Mouse (Mus musculus): ENCODE measurements around the gene C2. TPM values are rescaled to one million over a fixed set of nuclear protein-coding genes. Genes with fewer than 3 reads are reported as not detected.
"Not testable (repeated sequence)": the region's sequence is repeated elsewhere in the genome, so short reads cannot be mapped to it uniquely, and the experiment has no call there.

C2 gene
- polyA plus RNA-seq, 1 experiment from 2014 or later: 4.0 TPM

DNA sequence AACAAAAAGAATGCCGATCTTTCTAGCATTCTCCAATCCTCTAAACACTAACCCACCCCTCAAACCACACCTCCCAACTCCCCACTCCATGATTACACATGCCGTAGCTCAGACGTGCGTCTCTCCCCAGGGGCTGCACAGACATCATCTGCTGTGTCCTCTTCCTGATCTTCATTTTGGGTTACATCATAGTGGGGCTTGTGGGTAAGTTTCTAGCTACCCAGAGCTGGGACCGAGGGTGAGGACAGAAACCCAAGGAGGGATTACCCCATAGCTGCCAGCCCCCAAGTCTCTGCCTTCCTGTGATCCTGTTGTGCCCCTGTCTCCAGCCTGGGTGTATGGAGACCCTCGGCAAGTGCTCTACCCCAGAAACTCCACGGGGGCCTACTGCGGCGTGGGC is 19.1 kb upstream of the C2 start:
- Histone ChIP-seq H3K36me3 (ENCODE audit: control insufficient read depth, insufficient read depth, low read length) (peaks cover 20% of the 10 kb centered on the region), H3K9ac (ENCODE audit: low read depth, low read length) (no peak overlapping the region), H3K9me3 (ENCODE audit: control insufficient read depth, low read length) (no peaks in the 10 kb centered on the region), H3K4me2 (ENCODE audit: low read depth, low read length) (no peak overlapping the region), H3K27ac (replicated peaks; ENCODE audit: low read depth, low read length) (no peak overlapping the region), H3K4me1 (ENCODE audit: control insufficient read depth, insufficient read depth, low read length) (no peaks in the 10 kb centered on the region), H3K4me3 (ENCODE audit: low read depth, low read length) (no peak overlapping the region), H3K27me3 (replicated peaks; ENCODE audit: control insufficient read depth, insufficient read depth, low read length) (no peaks in the 10 kb centered on the region)
- no peak for DNase-seq (ENCODE audit: low spot score)
- 73% methylated on average over 9 of the region's 9 CpGs for WGBS
- ATAC-seq (ENCODE audit: low read depth): no peak

DNA sequence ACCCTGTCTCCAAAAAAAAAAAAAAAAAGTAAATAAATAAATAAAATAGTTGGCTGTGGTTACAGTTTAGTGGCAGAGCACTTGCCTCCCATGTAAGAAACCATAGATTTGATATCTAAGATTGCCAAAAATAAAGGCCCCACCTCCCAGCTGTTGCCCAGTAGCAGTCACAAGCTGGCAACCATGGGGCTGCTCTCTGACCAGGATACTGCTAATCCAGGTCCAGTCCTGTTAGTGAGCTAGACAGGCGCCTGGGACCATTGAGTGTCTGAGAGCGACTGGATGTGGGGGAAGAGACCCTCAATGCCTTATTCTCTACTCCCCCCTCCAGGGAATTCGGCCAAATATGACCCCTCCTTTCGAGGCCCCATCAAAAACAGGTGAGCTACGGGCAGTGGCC is 18.3 kb upstream of the C2 start:
- Histone ChIP-seq H3K27me3 (replicated peaks; ENCODE audit: control insufficient read depth, insufficient read depth, low read length) (no peaks in the 10 kb centered on the region), H3K4me3 (ENCODE audit: low read depth, low read length) (no peak overlapping the region), H3K27ac (replicated peaks; ENCODE audit: low read depth, low read length) (no peak overlapping the region), H3K36me3 (ENCODE audit: control insufficient read depth, insufficient read depth, low read length) (peaks cover 28% of the 10 kb centered on the region), H3K9me3 (ENCODE audit: control insufficient read depth, low read length) (no peaks in the 10 kb centered on the region), H3K4me1 (ENCODE audit: control insufficient read depth, insufficient read depth, low read length) (no peaks in the 10 kb centered on the region), H3K4me2 (ENCODE audit: low read depth, low read length) (no peak overlapping the region), H3K9ac (ENCODE audit: low read depth, low read length) (no peak overlapping the region)
- ATAC-seq (ENCODE audit: low read depth) (no peak), DNase-seq (ENCODE audit: low spot score) (no peak)
- 85% methylated on average over 5 of the region's 5 CpGs for WGBS

DNA sequence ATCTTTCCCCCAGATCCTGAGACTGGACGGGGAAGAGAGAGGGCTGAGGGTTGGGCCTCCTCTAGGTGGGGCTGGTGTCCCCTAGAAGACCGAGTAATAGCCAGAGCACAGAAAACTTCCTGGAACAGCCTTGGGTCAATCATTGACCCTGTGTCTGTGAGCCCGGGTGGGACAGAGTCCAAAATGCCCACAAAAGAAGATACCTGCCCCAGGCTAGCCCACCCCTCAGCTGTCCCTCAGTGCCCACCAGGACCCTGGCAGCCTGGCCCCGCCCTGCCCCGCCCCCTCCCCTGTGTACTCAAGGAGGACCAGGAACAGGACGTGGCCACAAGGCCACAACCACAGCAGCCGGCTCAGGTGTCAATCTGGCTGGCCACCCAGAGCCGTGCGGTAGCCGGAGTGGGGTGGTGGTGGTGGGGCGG is 17.4 kb upstream of the C2 start:
- Histone ChIP-seq H3K4me1 (ENCODE audit: control insufficient read depth, insufficient read depth, low read length) (no peaks in the 10 kb centered on the region), H3K27me3 (replicated peaks; ENCODE audit: control insufficient read depth, insufficient read depth, low read length) (no peaks in the 10 kb centered on the region), H3K4me2 (ENCODE audit: low read depth, low read length) (no peak overlapping the region), H3K9me3 (ENCODE audit: control insufficient read depth, low read length) (no peaks in the 10 kb centered on the region), H3K9ac (ENCODE audit: low read depth, low read length) (0 out of 2 replicates have a peak overlapping the region, but pooled peaks have one; percentile 14), H3K4me3 (ENCODE audit: low read depth, low read length) (no peak overlapping the region), H3K36me3 (ENCODE audit: control insufficient read depth, insufficient read depth, low read length) (peaks cover 37% of the 10 kb centered on the region), H3K27ac (replicated peaks; ENCODE audit: low read depth, low read length) (0 out of 2 replicates have a peak overlapping the region, but pooled peaks have one; percentile 10)
- ATAC-seq (ENCODE audit: low read depth) (no peak), DNase-seq (ENCODE audit: low spot score) (no peak)
- 18% methylated on average over 5 of the region's 11 CpGs for WGBS

DNA sequence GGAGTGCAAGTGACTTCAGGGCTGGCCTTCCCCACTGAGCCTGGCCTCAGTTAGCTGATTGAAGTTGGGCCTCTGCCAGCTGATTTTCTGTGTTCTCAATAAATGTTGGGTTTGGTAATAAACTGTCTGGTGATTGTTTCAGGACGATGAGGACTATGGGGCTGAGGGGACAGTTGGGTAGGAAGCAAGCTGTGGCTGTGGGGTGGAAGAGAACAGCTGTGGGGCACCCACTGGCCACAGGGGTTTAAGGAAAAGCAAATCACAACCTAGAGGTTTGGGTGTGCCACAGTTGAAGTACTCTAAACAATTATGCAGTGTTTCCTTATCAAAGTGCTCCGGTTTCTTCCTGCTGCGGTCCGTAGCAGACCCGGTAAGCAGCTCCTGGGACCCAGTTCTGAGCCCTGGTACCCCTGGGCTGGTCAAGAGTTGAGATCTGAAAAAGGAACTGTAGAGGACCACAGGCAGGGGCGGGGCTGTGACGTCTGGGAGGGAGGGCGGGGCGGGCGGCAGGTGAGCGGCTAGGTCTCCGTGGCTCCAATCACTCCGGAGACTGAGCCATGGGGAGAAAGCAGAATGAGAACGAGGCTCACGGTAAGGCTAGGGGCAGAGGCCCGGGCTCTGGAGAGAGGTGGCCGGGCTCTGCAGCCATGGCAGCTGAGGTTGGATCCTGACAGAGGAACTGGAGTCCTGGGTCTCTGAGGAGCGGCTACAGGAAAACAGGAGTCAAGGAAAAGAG is 16.0 kb upstream of the C2 start, which contains the start of gene Slc44a4:
Gene Slc44a4 (plus strand): TSS at position 537 of the 736 bp plus-strand sequence.
- no peak for DNase-seq (ENCODE audit: low spot score)
- Histone ChIP-seq H3K4me3 (ENCODE audit: low read depth, low read length) (no peak within 1 kb of the TSS), H3K4me2 (ENCODE audit: low read depth, low read length) (no peak within 1 kb of the TSS), H3K27me3 (replicated peaks; ENCODE audit: control insufficient read depth, insufficient read depth, low read length) (no peaks in the 10 kb centered on the region), H3K27ac (replicated peaks; ENCODE audit: low read depth, low read length) (no peak within 1 kb of the TSS), H3K4me1 (ENCODE audit: control insufficient read depth, insufficient read depth, low read length) (no peaks in the 10 kb centered on the region), H3K9me3 (ENCODE audit: control insufficient read depth, low read length) (no peaks in the 10 kb centered on the region), H3K36me3 (ENCODE audit: control insufficient read depth, insufficient read depth, low read length) (peaks cover 50% of the 10 kb centered on the region), H3K9ac (ENCODE audit: low read depth, low read length) (peak within 1 kb of the TSS; percentile 15; the same call in 1 of the 2 replicates)
- ATAC-seq (ENCODE audit: low read depth): no peak; the same call in 1 of the 2 replicates
- WGBS: 36% methylated on average over 18 of the region's 18 CpGs

DNA sequence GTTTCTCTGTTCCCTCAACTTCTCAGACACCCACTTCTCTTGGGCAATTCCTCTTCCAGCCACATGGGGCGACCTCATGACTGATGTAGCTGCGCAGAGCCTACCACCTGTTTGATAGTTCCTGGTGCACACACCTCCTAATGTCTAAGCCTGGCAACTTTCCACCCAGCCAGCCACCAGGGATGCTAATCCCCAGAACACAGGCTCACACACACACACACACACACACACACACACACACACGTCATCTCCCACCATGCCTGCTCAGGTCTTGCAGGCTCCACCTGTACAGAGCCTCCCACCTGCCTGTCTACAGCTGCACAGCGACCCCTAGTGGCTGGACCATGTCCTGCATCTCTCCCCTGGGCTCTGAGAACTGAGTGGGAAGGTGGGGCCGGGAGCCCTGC is 13.9 kb upstream of the C2 start:
- Histone ChIP-seq H3K4me1 (ENCODE audit: control insufficient read depth, insufficient read depth, low read length) (no peaks in the 10 kb centered on the region), H3K4me2 (ENCODE audit: low read depth, low read length) (no peak overlapping the region), H3K9ac (ENCODE audit: low read depth, low read length) (no peak overlapping the region), H3K27ac (replicated peaks; ENCODE audit: low read depth, low read length) (no peak overlapping the region), H3K4me3 (ENCODE audit: low read depth, low read length) (no peak overlapping the region), H3K27me3 (replicated peaks; ENCODE audit: control insufficient read depth, insufficient read depth, low read length) (no peaks in the 10 kb centered on the region), H3K36me3 (ENCODE audit: control insufficient read depth, insufficient read depth, low read length) (peaks cover 72% of the 10 kb centered on the region), H3K9me3 (ENCODE audit: control insufficient read depth, low read length) (no peaks in the 10 kb centered on the region)
- 47% methylated on average over 5 of the region's 5 CpGs for WGBS
- ATAC-seq (ENCODE audit: low read depth): peak; percentile 68
- peak; percentile 71 for DNase-seq (ENCODE audit: low spot score)

DNA sequence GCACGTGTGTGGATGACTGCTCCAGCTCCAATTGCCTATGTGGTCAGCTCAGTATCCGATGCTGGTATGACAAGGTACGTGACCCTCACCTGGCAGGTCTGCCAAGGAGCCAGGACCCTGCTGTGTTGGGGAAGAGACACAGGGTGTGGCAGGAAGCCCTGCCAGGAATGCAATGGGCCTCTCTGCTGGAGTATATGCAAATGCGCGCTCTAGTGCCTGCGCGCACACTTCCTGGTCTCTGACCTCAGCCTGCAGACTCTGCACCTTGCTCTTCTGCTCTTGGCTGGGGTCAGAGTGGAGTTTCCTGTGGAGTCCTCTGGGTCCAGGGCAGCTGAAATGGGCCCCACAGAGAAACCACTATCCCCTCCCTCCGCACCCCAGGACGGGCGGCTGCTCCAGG is 12.9 kb upstream of the C2 start:
- H3K9ac ChIP-seq (ENCODE audit: low read depth, low read length): no peak overlapping the region
- H3K4me3 ChIP-seq (ENCODE audit: low read depth, low read length): no peak overlapping the region
- no peak overlapping the region for H3K27ac ChIP-seq (replicated peaks; ENCODE audit: low read depth, low read length)
- no peaks in the 10 kb centered on the region for H3K4me1 ChIP-seq (ENCODE audit: control insufficient read depth, insufficient read depth, low read length)
- WGBS: 88% methylated on average over 10 of the region's 10 CpGs
- no peaks in the 10 kb centered on the region for H3K27me3 ChIP-seq (replicated peaks; ENCODE audit: control insufficient read depth, insufficient read depth, low read length)
- no peaks in the 10 kb centered on the region for H3K9me3 ChIP-seq (ENCODE audit: control insufficient read depth, low read length)
- peaks cover 82% of the 10 kb centered on the region for H3K36me3 ChIP-seq (ENCODE audit: control insufficient read depth, insufficient read depth, low read length)
- H3K4me2 ChIP-seq (ENCODE audit: low read depth, low read length): no peak overlapping the region
- DNase-seq (ENCODE audit: low spot score) (no peak), ATAC-seq (ENCODE audit: low read depth) (no peak)

DNA sequence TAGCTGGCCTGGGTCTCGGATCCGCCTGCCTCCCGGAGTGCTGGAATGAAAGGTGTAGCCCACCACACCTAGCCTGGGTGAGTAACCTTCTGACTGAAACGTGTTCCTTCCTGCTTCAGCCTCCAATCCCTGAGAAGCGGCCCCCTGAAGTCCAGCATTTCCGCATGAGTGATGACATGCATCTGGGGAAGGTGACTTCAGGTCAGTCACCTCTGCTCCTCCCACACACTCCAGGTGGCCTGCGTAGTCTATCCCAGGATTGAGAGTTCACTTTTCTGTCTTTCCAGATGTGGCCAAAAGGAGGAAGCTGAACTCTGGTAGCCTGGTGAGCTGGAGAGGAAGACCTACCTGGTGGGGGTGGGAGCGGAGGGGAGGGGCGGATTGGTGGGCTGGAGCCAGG is 4.8 kb upstream of the C2 start:
- Histone ChIP-seq H3K4me3 (ENCODE audit: low read depth, low read length) (no peak overlapping the region), H3K27ac (replicated peaks; ENCODE audit: low read depth, low read length) (no peak overlapping the region), H3K4me2 (ENCODE audit: low read depth, low read length) (no peak overlapping the region), H3K27me3 (replicated peaks; ENCODE audit: control insufficient read depth, insufficient read depth, low read length) (no peaks in the 10 kb centered on the region), H3K4me1 (ENCODE audit: control insufficient read depth, insufficient read depth, low read length) (no peaks in the 10 kb centered on the region), H3K9ac (ENCODE audit: low read depth, low read length) (no peak overlapping the region), H3K36me3 (ENCODE audit: control insufficient read depth, insufficient read depth, low read length) (peaks cover 68% of the 10 kb centered on the region), H3K9me3 (ENCODE audit: control insufficient read depth, low read length) (no peaks in the 10 kb centered on the region)
- ATAC-seq (ENCODE audit: low read depth) (no peak), DNase-seq (ENCODE audit: low spot score) (no peak)
- WGBS: 91% methylated on average over 9 of the region's 9 CpGs

DNA sequence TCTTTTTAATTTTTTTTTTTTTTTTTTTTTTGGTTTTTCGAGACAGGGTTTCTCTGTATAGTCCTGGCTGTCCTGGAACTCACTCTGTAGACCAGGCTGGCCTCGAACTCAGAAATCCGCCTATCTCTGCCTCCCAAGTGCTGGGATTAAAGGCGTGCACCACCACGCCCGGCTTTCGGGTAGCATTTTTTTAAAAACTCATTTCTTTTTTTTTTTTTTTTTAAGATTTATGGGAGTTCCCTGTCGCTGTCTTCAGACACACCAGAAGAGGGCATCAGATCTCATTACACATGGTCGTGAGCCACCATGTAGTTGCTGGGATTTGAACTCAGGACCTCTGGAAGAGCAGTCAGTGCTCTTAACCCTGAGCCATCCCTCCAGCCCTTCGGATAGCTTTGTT is 3.9 kb upstream of the C2 start:
- H3K4me2 ChIP-seq (ENCODE audit: low read depth, low read length); DNase-seq (ENCODE audit: low spot score); H3K9ac ChIP-seq (ENCODE audit: low read depth, low read length); ATAC-seq (ENCODE audit: low read depth); H3K9me3 ChIP-seq (ENCODE audit: control insufficient read depth, low read length); H3K4me3 ChIP-seq (ENCODE audit: low read depth, low read length); H3K27ac ChIP-seq (replicated peaks; ENCODE audit: low read depth, low read length); H3K27me3 ChIP-seq (replicated peaks; ENCODE audit: control insufficient read depth, insufficient read depth, low read length); H3K4me1 ChIP-seq (ENCODE audit: control insufficient read depth, insufficient read depth, low read length): not testable (repeated sequence)
- 87% methylated on average over 9 of the region's 10 CpGs for WGBS
- peaks cover 58% of the 10 kb centered on the region for H3K36me3 ChIP-seq (ENCODE audit: control insufficient read depth, insufficient read depth, low read length)

DNA sequence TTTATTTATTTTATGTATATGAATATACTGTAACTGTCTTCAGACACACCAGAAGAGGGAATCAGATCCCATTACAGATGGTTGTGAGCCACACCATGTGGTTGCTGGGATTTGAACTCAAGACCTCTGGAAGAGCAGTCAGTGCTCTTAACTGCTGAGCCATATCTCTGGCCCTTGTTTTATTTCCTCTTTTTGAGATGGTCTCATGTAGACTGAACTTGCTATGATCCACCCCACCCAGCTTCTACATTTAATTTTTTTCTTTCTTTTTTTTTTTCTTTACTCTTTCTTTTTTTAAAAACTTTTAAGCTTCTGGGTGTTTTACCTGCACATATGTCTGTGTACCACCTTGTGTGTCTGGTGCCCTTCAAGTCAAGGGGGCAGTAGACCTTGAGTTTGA is 2.8 kb upstream of the C2 start:
- H3K9ac ChIP-seq (ENCODE audit: low read depth, low read length); ATAC-seq (ENCODE audit: low read depth); H3K27ac ChIP-seq (replicated peaks; ENCODE audit: low read depth, low read length); DNase-seq (ENCODE audit: low spot score); H3K9me3 ChIP-seq (ENCODE audit: control insufficient read depth, low read length); H3K27me3 ChIP-seq (replicated peaks; ENCODE audit: control insufficient read depth, insufficient read depth, low read length); H3K4me1 ChIP-seq (ENCODE audit: control insufficient read depth, insufficient read depth, low read length); H3K4me3 ChIP-seq (ENCODE audit: low read depth, low read length): not testable (repeated sequence)
- Histone ChIP-seq H3K36me3 (ENCODE audit: control insufficient read depth, insufficient read depth, low read length) (peaks cover 55% of the 10 kb centered on the region), H3K4me2 (ENCODE audit: low read depth, low read length) (peak overlapping the region; percentile 74)

Data from embryonic facial prominence, embryonic 14.5 days (tissue).